Mouse (Mus musculus) ovary, adult 18-20 months (tissue): ENCODE data around the gene 4930503B20Rik.

Source experiments
- DNase-seq: peaks from one replicate; pipeline ENCODE4 v3.0.0; 2022; ENCODE audit warnings: low spot score, mixed read lengths

4930503B20Rik gene

DNA sequence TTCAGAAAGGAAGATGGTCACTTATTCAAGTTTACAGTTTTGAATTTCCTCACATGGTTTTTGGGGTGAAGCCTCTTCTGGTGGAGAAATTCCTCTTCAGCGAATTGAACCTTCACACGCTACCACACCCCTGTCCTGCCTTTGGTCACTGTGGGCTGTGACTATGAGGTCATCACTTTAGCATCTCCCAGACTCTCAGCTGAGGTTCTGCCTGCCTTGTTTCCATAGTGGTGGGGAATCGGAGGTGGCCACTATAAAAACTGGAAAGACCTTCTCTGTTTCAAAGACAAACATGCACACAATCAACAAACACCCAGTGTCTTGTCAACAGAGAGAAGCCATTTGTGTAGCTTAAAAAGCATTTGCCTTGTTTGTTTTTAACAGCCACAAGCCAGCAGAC lies at the start of gene 4930503B20Rik:
TSS of gene 4930503B20Rik (minus strand) at position 101 of the 400 bp plus-strand sequence.
- DNase-seq: no peak

DNA sequence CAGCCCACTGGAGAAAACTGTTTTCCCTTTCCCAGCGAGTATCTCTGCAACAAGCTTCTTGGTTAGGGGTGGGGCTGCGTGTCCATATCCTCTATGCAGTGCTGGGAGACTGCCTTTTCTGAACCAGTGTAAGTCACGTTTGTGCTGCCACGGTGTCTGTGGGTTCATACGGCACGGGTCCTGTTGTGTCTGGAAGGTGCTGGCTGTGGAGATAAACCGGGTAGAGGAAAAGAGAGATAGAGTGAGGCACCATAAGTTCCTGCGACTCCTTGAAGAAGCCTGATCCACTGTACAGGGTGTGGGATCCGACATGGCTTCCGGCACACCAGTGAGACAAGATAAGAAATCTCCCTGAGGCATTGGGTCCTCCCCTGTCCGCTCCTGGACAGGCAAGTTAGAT lies 48.9 kb upstream of the 4930503B20Rik start:
- no peak for DNase-seq

DNA sequence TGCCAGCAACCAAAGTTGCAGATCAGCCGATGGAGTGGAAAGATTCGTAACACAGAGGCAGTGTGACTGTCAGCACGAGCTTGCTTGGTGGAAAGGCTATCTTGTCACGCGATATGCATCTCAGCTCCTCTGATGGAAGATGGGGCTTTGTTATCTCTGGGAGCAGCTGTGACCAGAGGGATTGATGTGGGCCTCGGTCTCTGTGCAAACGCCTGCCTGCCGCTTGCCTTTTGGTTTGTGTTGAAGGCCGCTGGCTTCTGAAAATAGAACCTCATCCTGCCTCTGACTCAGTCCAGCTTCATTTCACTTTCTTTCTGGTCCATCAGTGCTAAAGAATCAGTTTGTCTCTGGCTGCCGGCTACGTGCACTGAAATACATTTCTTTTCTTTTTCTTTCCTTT lies 47.9 kb upstream of the 4930503B20Rik start:
- no peak for DNase-seq

GRCm38 (mm10) chr3:146692547-146692946 lies 41.4 kb upstream of the 4930503B20Rik start:
- DNase-seq: no peak

GRCm38 (mm10) chr3:146687121-146687725 lies 36.1 kb upstream of the 4930503B20Rik start:
- DNase-seq: no peak

GRCm38 (mm10) chr3:146686428-146686827 lies 35.3 kb upstream of the 4930503B20Rik start:
- DNase-seq: no peak

DNA sequence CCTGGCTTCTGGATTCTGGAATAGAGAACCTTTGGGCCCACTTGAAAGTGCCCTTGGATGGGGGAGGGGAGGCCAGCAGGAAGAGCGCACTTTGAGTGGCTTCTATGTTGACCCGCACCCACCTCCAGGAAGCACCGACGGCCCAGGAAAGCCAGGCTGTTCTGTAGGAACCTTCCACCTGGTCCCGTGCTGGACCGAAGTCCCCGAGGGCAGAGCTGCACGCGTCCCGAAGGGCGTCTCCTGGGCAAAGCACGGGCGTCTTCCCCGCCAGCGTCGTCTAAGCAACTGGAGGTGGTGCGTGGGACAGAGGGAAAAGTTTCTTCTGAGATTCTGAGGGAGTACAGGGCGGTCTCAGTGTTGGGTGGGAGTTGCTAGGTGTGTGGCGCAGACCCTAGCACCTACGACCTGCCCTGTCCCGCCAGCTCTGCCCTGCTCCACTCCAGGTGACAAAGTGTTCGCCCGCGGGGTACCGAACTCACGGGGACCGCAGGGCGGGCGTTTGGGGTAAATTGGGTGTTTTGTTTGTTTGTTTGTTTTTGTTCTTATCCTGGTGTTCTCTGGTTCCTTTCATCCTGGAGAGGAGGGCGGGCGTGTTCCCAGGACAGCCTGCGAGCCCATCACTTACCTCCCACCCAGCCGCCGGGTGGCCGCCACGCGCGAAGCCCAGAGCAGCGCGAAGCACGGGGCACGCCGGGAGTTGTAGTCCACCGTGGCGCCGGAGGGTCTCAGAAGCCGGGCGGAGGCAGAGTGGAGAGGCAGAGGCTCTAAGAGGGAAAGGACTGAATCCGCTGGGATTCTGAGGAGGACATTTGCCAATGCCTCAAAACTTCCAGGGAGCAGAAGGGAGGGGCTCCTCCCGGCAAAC lies 33.9 kb upstream of the 4930503B20Rik start, which contains the start of gene Samd13:
TSS of gene Samd13 (minus strand) at position 782 of the 865 bp plus-strand sequence.
- peak; percentile 20 for DNase-seq

GRCm38 (mm10) chr3:146683095-146683494 lies 32.0 kb upstream of the 4930503B20Rik start:
- no peak for DNase-seq

- no peak for DNase-seq
Measured at GRCm38 (mm10) chr3:146682140-146682651, 31.1 kb upstream of the 4930503B20Rik start.

GRCm38 (mm10) chr3:146681696-146682095 lies 30.6 kb upstream of the 4930503B20Rik start:
- DNase-seq: no peak

- DNase-seq: no peak
Measured at GRCm38 (mm10) chr3:146680625-146681024, 29.5 kb upstream of the 4930503B20Rik start.

GRCm38 (mm10) chr3:146679646-146680045 lies 28.5 kb upstream of the 4930503B20Rik start:
- no peak for DNase-seq

GRCm38 (mm10) chr3:146676193-146676592 lies 25.1 kb upstream of the 4930503B20Rik start:
- no peak for DNase-seq

DNA sequence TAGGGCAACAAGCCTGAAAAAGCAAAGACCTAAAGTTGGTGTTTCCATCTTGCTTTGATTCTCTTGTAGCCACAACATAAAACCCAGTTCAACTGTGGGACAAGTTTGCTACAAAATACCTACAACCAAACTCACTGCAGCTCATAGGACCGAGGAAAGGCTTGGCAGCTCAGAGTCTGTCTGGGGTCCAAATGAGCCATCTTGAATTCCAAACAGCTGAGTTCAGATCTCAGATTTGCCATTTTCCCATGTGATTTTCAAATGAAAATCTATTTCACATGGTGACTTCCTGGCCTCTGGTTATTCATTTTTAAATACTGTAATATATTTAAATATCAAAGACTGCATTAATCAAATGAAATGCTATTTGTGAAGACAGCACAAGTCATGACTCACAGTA lies 24.0 kb upstream of the 4930503B20Rik start:
- DNase-seq: no peak

GRCm38 (mm10) chr3:146671121-146671520 lies 20.0 kb upstream of the 4930503B20Rik start:
- no peak for DNase-seq

DNA sequence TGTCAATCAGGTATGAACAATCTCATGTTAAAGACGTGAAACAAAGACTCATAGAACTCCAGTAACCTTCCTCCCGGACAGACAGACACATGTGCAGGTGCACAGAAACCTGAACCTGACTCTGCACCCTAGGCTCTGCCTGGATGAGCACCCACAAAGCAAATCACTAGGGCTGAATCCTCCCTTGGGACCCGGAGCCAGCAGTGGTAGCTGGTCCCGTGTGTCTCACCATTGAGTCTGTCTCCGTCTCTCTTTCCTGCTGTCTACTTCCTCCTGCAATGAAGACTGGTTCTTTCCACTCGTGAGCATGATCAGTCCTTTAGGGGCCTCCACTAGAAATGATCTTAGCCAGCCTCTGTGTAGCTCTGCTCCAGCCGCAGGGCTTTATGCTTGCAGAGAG lies 10.8 kb upstream of the 4930503B20Rik start:
- DNase-seq: no peak

GRCm38 (mm10) chr3:146661001-146661400 lies 9.9 kb upstream of the 4930503B20Rik start:
- DNase-seq: no peak

- DNase-seq: no peak
Measured at GRCm38 (mm10) chr3:146659321-146659720, 8.2 kb upstream of the 4930503B20Rik start.

DNA sequence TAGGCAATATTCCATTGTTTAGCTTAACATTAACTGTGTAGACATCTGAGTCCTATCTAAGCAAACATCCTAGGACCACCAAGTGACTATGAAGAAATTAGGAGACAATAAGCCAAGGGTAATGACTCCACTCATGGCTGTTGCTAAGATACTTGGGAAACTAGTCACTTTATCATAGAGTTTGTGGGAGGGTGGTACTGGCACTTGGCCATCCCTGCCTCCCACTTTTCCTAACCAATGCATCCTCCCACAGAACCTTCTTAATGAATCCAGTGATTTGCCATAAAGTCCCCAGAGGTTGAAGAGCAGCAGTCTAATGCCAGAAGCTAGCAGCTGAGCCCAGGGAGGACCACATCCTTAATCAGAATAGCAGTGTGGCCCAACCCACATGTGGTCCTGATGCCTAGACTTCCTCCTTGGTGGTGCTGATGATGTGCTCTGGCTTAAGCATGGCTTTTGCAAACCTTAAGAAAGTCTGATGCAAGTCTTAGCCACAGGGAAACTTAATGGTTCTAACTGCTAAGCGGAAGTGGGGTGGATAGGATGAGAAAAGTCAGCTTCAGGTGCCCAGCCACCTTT lies 7.0 kb upstream of the 4930503B20Rik start:
- DNase-seq: no peak

GRCm38 (mm10) chr3:146657433-146657832 lies 6.3 kb upstream of the 4930503B20Rik start:
- DNase-seq: no peak

- DNase-seq: no peak
Measured at GRCm38 (mm10) chr3:146655111-146655577, 4.0 kb upstream of the 4930503B20Rik start.

GRCm38 (mm10) chr3:146653692-146654091 lies 2.6 kb upstream of the 4930503B20Rik start:
- DNase-seq: no peak

DNA sequence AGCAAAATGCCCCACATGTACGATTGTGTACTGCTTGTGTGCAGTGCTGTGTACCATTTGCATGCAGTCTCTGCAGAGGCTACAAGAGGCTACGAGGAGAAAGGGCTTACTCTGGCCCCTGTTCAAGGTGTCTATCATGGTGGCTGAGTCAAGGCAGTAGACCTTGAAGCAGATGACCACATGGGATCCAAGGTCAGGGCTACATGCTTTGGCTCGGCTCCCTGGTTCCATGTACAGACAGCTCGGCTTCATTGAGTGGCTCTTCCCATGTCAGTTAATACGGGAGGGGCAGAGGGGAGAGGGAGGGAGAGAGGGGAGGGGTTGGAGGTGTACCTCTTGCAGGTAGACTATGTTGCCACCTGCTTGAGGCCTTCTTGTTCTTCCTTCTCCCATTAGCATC lies 1.3 kb upstream of the 4930503B20Rik start:
- no peak for DNase-seq
